Mouse (Mus musculus) olfactory bulb, adult 2 months (tissue): ENCODE data around the gene Xbp1.

ENCODE experiments used
- CTCF ChIP-seq: fragments of 200-500 bp; IDR thresholded peaks from 2 replicates; pipeline ENCODE4 v1.5.1; 2012; ENCODE audit warnings: low read depth, mild to moderate bottlenecking, low read length, moderate library complexity; ENCODE audit not compliant: insufficient read depth
- POLR2A ChIP-seq: fragments of 200-500 bp; IDR thresholded peaks from 2 replicates; pipeline ENCODE4 v1.6.1; 2012; ENCODE audit warnings: mild to moderate bottlenecking, low read depth, low read length, moderate library complexity; ENCODE audit not compliant: insufficient read depth

GRCm38 (mm10) chr11:5530717-5531116, 10.3 kb downstream of the Xbp1 start:
- TF ChIP-seq POLR2A (no peak), CTCF (no peak)
